Mouse (Mus musculus): ENCODE data around the gene 2010111I01Rik. TPM values are rescaled to one million over a fixed set of nuclear protein-coding genes. Genes with fewer than 3 reads are reported as not detected.
"Not testable (repeated sequence)": the region's sequence is repeated elsewhere in the genome, so short reads cannot be mapped to it uniquely, and the experiment has no call there.

The 2010111I01Rik gene
- total and polyA plus RNA-seq, 2 experiments from 2014 or later: 16.2 to 30.3 TPM

GRCm38 (mm10) chr13:62923182-62923581 lies 41.5 kb upstream of the 2010111I01Rik start:
- Histone ChIP-seq H3K4me2 (ENCODE audit: low read depth, low read length, poor library complexity, severe bottlenecking) (no peak overlapping the region), H3K27me3 (ENCODE audit: insufficient read depth, low read length) (no peaks in the 10 kb centered on the region), H3K27ac (ENCODE audit: low read depth, low read length) (no peak overlapping the region), H3K4me1 (ENCODE audit: insufficient read depth, low read length) (no peaks in the 10 kb centered on the region), H3K9me3 (ENCODE audit: low read length) (no peaks in the 10 kb centered on the region), H3K36me3 (ENCODE audit: insufficient read depth, low read length) (no peaks in the 10 kb centered on the region), H3K4me3 (ENCODE audit: low read depth, low read length) (no peak overlapping the region), H3K9ac (replicated peaks; ENCODE audit: low read length, poor library complexity, severe bottlenecking) (no peak overlapping the region)
- WGBS: 63% methylated on average over 8 of the region's 8 CpGs
- TF ChIP-seq CTCF (IDR thresholded peaks at IDR 0.05): no peak
- DNase-seq (ENCODE audit: low spot score): no peak
- ATAC-seq (ENCODE audit: low FRiP score): no peak

GRCm38 (mm10) chr13:62926479-62926878 lies 38.2 kb upstream of the 2010111I01Rik start:
- ATAC-seq (ENCODE audit: low FRiP score): 0 out of 2 replicates have a peak, but pooled peaks have one; percentile 28
- Histone ChIP-seq H3K9me3 (ENCODE audit: low read length) (no peaks in the 10 kb centered on the region), H3K4me2 (ENCODE audit: low read depth, low read length, poor library complexity, severe bottlenecking) (no peak overlapping the region), H3K4me1 (ENCODE audit: insufficient read depth, low read length) (no peaks in the 10 kb centered on the region), H3K4me3 (ENCODE audit: low read depth, low read length) (no peak overlapping the region), H3K36me3 (ENCODE audit: insufficient read depth, low read length) (no peaks in the 10 kb centered on the region), H3K27ac (ENCODE audit: low read depth, low read length) (no peak overlapping the region), H3K9ac (replicated peaks; ENCODE audit: low read length, poor library complexity, severe bottlenecking) (no peak overlapping the region), H3K27me3 (ENCODE audit: insufficient read depth, low read length) (no peaks in the 10 kb centered on the region)
- WGBS: 79% methylated on average over 1 of the region's 1 CpGs
- peak; percentile 63 for DNase-seq (ENCODE audit: low spot score)
- TF ChIP-seq CTCF (IDR thresholded peaks at IDR 0.05): peak; percentile 75

DNA sequence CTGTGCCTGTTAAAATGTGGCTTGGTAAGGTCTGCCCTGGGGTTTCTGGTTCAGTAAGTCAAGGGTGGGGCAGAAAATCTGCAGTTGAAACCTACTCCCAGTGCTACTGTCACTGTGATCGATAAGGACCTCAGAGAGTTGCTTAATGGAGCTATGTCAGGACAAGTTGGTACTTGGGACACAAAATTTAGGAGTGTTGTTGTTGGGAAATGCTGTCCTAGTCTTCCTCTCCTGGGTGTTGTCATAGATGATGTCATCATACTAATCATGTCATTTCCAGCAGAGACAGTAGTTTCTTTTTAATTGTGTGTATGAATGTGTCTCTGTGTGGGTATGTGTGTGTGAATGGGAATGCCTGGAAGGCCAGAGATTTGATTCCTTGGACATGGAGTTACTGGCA lies 37.2 kb upstream of the 2010111I01Rik start:
- H3K4me1 ChIP-seq (ENCODE audit: insufficient read depth, low read length): no peaks in the 10 kb centered on the region
- DNase-seq (ENCODE audit: low spot score) (no peak), ATAC-seq (ENCODE audit: low FRiP score) (no peak)
- WGBS: 86% methylated on average over 1 of the region's 1 CpGs
- no peak for TF ChIP-seq CTCF (IDR thresholded peaks at IDR 0.05)
- no peaks in the 10 kb centered on the region for H3K27me3 ChIP-seq (ENCODE audit: insufficient read depth, low read length)
- no peak overlapping the region for H3K27ac ChIP-seq (ENCODE audit: low read depth, low read length)
- no peak overlapping the region for H3K4me3 ChIP-seq (ENCODE audit: low read depth, low read length)
- no peaks in the 10 kb centered on the region for H3K36me3 ChIP-seq (ENCODE audit: insufficient read depth, low read length)
- no peaks in the 10 kb centered on the region for H3K9me3 ChIP-seq (ENCODE audit: low read length)
- H3K4me2 ChIP-seq (ENCODE audit: low read depth, low read length, poor library complexity, severe bottlenecking): no peak overlapping the region
- no peak overlapping the region for H3K9ac ChIP-seq (replicated peaks; ENCODE audit: low read length, poor library complexity, severe bottlenecking)

- not testable (repeated sequence) for H3K27ac ChIP-seq (ENCODE audit: low read depth, low read length); H3K4me2 ChIP-seq (ENCODE audit: low read depth, low read length, poor library complexity, severe bottlenecking); DNase-seq (ENCODE audit: low spot score); H3K36me3 ChIP-seq (ENCODE audit: insufficient read depth, low read length); H3K9ac ChIP-seq (replicated peaks; ENCODE audit: low read length, poor library complexity, severe bottlenecking); H3K9me3 ChIP-seq (ENCODE audit: low read length); H3K4me3 ChIP-seq (ENCODE audit: low read depth, low read length); H3K27me3 ChIP-seq (ENCODE audit: insufficient read depth, low read length); ATAC-seq (ENCODE audit: low FRiP score); H3K4me1 ChIP-seq (ENCODE audit: insufficient read depth, low read length)
- 91% methylated on average over 3 of the region's 3 CpGs for WGBS
Observed at GRCm38 (mm10) chr13:62929144-62929543, 35.5 kb upstream of the 2010111I01Rik start.

- no peak overlapping the region for H3K9ac ChIP-seq (replicated peaks; ENCODE audit: low read length, poor library complexity, severe bottlenecking)
- no peak overlapping the region for H3K4me2 ChIP-seq (ENCODE audit: low read depth, low read length, poor library complexity, severe bottlenecking)
- no peak overlapping the region for H3K4me3 ChIP-seq (ENCODE audit: low read depth, low read length)
- ATAC-seq (ENCODE audit: low FRiP score) (no peak), DNase-seq (ENCODE audit: low spot score) (peak; percentile 56)
- no peaks in the 10 kb centered on the region for H3K27me3 ChIP-seq (ENCODE audit: insufficient read depth, low read length)
- no peaks in the 10 kb centered on the region for H3K9me3 ChIP-seq (ENCODE audit: low read length)
- no peak overlapping the region for H3K27ac ChIP-seq (ENCODE audit: low read depth, low read length)
- H3K36me3 ChIP-seq (ENCODE audit: insufficient read depth, low read length): no peaks in the 10 kb centered on the region
- no peaks in the 10 kb centered on the region for H3K4me1 ChIP-seq (ENCODE audit: insufficient read depth, low read length)
- no peak for TF ChIP-seq CTCF (IDR thresholded peaks at IDR 0.05)
- 71% methylated on average over 9 of the region's 9 CpGs for WGBS
Observed at GRCm38 (mm10) chr13:62929766-62930389, 34.8 kb upstream of the 2010111I01Rik start.

DNA sequence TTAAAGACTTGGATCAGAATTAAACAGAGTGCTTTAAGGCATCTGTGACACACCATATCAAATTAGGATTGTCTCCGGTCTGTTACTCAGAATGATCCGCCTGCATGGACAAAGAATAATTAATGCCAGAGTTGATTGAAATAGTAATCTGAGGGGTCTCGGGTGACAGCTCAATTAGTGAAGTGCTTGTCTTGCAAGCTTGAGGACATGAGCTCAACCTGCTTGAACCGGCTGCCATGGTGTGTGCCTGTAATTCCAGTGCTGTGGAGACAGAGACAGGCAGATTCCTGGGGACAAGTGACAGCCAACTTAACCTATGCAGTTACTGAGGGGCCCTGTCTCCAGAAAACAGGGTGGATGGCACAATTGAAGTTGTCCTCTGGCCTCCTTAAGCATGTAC lies 32.2 kb upstream of the 2010111I01Rik start:
- no peak for ATAC-seq (ENCODE audit: low FRiP score)
- no peak overlapping the region for H3K4me2 ChIP-seq (ENCODE audit: low read depth, low read length, poor library complexity, severe bottlenecking)
- no peak overlapping the region for H3K9ac ChIP-seq (replicated peaks; ENCODE audit: low read length, poor library complexity, severe bottlenecking)
- TF ChIP-seq CTCF (IDR thresholded peaks at IDR 0.05): no peak
- no peaks in the 10 kb centered on the region for H3K36me3 ChIP-seq (ENCODE audit: insufficient read depth, low read length)
- no peaks in the 10 kb centered on the region for H3K9me3 ChIP-seq (ENCODE audit: low read length)
- no peak overlapping the region for H3K4me3 ChIP-seq (ENCODE audit: low read depth, low read length)
- no peak for DNase-seq (ENCODE audit: low spot score)
- no peak overlapping the region for H3K27ac ChIP-seq (ENCODE audit: low read depth, low read length)
- WGBS: 38% methylated on average over 4 of the region's 4 CpGs
- no peaks in the 10 kb centered on the region for H3K4me1 ChIP-seq (ENCODE audit: insufficient read depth, low read length)
- no peaks in the 10 kb centered on the region for H3K27me3 ChIP-seq (ENCODE audit: insufficient read depth, low read length)

Data from midbrain, postnatal 0 days (tissue).